Mouse (Mus musculus) Muller cell, postnatal 12 days (primary cell): ENCODE measurements around the gene Lyz1.
"Not testable (repeated sequence)": the region's sequence is repeated elsewhere in the genome, so short reads cannot be mapped to it uniquely, and the experiment has no call there.

Experiments used
- DNase-seq: peaks from one replicate; pipeline ENCODE4 v3.0.0-alpha.2; 2015; ENCODE audit errors: inconsistent ontology term

Gene Lyz1

DNA sequence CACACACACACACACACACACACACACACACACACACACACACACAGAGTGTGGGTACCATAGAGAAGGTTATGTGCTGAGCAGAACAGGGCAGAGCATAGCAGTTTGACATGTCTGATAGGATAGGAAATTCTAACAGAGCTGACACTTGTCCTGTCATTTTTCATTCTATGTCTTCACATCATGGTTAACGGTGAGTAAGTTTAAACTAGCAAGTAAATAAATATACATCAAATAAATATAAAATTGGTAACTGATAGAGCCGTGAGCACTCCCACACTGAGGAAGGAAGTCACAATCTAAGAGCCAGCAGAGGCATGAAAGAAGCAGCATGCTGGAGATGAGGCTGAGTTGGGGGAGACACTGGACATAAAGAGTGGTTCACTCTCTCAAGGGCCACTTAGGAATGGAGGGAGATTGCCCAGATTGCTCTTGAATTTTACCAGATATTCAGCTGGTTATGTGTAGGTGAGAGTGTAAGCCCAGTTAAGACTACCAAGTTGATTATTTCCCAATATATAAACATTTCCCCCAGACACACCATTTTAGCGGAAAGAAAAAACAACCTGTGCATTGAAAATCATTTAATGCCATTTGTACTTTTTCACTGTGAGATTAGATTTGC, 5.3 kb downstream of the Lyz1 start:
- DNase-seq, result no peak

GRCm38 (mm10) chr10:117286366-117286970, 6.2 kb downstream of the Lyz1 start:
- no peak for DNase-seq

GRCm38 (mm10) chr10:117285584-117285983, 7.1 kb downstream of the Lyz1 start:
- not testable (repeated sequence) for DNase-seq

- DNase-seq, result no peak
Measured at GRCm38 (mm10) chr10:117284578-117285520, 7.8 kb downstream of the Lyz1 start.

GRCm38 (mm10) chr10:117283871-117284577, 8.6 kb downstream of the Lyz1 start:
- no peak for DNase-seq

GRCm38 (mm10) chr10:117283196-117283595, 9.5 kb downstream of the Lyz1 start:
- not testable (repeated sequence) for DNase-seq

- DNase-seq, result peak; percentile 6
Measured at GRCm38 (mm10) chr10:117282551-117282950, 10.1 kb downstream of the Lyz1 start.

DNA sequence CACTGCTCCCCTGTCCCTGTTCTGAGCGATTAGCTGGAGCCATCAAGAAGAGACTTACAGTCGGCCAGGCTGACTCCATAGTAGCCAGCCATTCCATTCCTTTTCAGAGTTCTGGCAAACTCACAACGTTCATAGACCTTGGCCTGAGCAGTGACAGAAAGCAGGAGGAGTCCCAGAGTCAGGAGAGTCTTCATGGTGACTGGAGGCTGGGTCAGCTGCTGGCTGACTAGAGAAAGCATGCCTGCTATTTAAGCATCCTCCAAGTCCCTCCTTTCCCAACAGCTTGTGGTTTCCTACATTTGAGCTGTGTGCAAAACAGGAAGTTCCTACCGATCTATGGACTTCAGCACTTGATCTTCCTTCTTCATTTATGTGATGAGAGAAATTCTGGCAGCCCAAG, 10.6 kb downstream of the Lyz1 start, which contains the start of gene Lyz2:
Lyz2 (minus strand) TSS at position 273 of the 400 bp plus-strand sequence.
- DNase-seq, result peak; percentile 40

DNA sequence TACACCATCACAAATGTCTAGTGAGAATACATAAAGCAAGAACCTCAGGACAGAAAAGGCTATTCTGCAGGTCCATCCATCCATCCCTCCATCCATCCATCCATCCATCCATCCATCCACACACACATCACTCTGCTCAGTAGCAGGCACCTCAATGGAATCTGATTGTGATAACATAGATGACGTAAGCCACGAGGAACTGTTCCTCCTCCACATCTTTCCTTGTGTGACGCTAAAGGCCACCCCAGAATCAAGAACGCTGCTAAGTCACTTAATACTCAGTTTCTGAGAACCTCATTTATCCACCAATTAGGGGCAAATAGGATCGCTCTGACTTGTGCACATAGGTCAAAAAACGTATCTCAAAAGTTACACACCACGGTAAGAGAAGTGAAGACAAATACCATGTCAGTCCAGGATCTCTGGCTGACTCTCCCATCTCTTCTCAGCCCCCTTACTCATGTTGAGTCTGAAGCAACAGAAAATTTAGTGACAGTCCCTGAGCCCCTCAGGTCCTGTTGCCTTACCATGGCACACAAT, 11.2 kb downstream of the Lyz1 start:
- DNase-seq, result no peak

GRCm38 (mm10) chr10:117280000-117280399, 12.7 kb downstream of the Lyz1 start:
- DNase-seq, result no peak

DNA sequence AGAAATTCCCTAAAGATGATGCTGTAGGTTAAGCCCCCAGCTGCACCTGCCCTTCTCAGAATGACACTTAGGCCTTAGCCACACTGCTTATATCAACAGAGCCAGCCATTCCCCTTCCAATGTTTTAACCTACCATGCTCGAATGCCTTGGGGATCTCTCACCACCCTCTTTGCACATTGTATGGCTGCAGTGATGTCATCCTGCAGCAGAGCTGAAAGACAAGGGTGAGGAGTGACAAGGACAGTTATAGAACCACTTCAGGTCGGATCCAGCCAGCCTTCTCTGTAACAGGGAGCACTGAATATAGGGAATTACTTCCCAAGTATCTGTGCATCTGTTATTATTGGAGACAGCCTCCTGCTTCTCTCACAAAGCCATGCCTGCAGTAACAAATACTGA, 14.2 kb downstream of the Lyz1 start:
- DNase-seq, result not testable (repeated sequence)

- not testable (repeated sequence) for DNase-seq
Measured at GRCm38 (mm10) chr10:117277779-117278178, 14.9 kb downstream of the Lyz1 start.

- no peak for DNase-seq
Measured at GRCm38 (mm10) chr10:117275681-117276369, 16.8 kb downstream of the Lyz1 start.

- DNase-seq, result not testable (repeated sequence)
Measured at GRCm38 (mm10) chr10:117274645-117275044, 18.0 kb downstream of the Lyz1 start.

DNA sequence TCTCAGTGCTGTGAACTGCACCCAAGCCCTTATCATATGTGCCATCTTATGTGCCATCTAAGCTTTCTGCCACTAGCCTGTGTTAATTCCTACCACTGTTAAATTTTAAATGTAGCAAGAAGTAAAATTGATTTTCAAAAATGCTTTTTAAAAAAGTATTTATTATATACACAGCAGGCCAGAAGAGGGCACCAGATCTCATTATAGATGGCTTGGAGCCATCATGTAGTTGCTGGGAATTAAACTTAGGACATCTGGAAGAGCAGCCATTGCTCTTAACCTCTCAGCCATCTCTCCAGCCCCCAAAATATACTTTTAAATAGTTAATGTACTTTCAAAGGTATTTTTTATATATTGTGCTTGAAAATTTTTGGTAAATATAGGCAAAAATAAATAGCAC, 20.6 kb downstream of the Lyz1 start:
- DNase-seq, result no peak

DNA sequence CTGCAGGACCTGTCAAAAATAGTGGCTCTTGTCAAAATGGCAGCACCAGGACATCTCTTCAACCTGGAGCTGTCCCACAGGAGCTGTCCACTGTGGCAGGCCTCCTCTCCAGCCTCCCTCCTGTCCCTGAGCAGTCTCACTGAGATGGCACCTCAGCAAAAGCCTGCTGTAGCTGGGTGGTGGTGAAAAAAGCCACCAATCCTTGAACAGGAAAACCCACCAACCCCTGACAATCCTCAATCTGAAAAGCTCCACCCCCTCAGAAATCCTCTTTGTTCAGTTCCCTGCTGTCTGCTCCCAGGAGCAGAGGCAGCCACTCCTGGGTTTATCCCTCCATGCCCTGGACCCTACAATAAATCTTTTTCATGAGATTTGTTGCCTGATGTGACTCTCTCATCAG, 32.8 kb downstream of the Lyz1 start:
- no peak for DNase-seq

- DNase-seq, result no peak
Measured at GRCm38 (mm10) chr10:117238603-117239002, 54.1 kb downstream of the Lyz1 start, which contains the start of gene 9530003J23Rik. Gene 9530003J23Rik, minus strand, starts transcription at chr10:117238703.
